Mouse (Mus musculus) lung, adult 2 months (tissue): ENCODE measurements around the gene Ermp1.

Experiments used
- CTCF ChIP-seq: fragments of 200-500 bp; IDR thresholded peaks from 2 replicates; pipeline ENCODE4 v1.5.1; 2011; ENCODE audit warnings: mild to moderate bottlenecking, low read length, control low read depth; ENCODE audit not compliant: insufficient read depth
- POLR2A ChIP-seq: fragments of 200-500 bp; IDR thresholded peaks from 2 replicates; pipeline ENCODE4 v1.6.1; 2011; ENCODE audit warnings: low read depth, mild to moderate bottlenecking, control low read depth, low read length, borderline replicate concordance; ENCODE audit errors: extremely low read depth

- TF ChIP-seq CTCF (no peak), POLR2A (no peak)
These were observed 13.9 kb upstream of the Ermp1 start for GRCm38 (mm10) chr19:29661974-29662580.
